Mouse (Mus musculus): ENCODE measurements at regions not wholly inside any gene's neighbourhood (a gene's known extent, or its start where the extent isn't known, plus 50 kb on each side); places are given as distances from the start of the nearest gene placed in this dataset.

DNA sequence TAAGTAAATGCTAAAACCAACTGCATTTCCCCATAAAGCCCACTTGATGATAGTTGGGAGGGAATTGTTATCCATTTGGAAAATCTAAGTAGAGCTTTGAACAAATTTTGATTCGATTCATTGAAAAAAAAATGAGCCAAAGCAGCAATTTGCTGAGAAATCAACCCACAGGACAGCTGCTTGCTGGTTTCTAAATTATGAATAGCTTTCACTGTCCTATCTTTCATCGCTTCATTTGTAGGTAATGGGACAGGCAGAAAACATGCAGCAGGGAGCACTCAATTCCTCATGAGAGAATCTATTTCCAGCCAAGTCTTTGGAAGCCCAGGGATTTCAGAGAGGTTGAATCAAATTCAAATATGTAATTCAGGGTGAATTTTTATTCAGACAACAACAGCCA, 161.5 kb downstream of the Gm11077 start:
- ATAC-seq (replicated peaks; ENCODE audit: insufficient number of reproducible peaks, low FRiP score, low TSS enrichment) = no peak
- Histone ChIP-seq H3K36me3 (ENCODE audit: control insufficient read depth, insufficient read depth, low read length) (no peaks in the 10 kb centered on the region), H3K4me2 (no peak overlapping the region), H3K4me3 (ENCODE audit: low read depth, low read length) (no peak overlapping the region), H3K9me3 (replicated peaks; ENCODE audit: control insufficient read depth, low read length) (no peaks in the 10 kb centered on the region), H3K4me1 (ENCODE audit: control insufficient read depth, insufficient read depth, low read length) (no peaks in the 10 kb centered on the region; the same call in 1 of the 2 replicates), H3K27me3 (ENCODE audit: control insufficient read depth, insufficient read depth, low read length) (no peaks in the 10 kb centered on the region), H3K9ac (ENCODE audit: low read depth, low read length) (no peak overlapping the region), H3K27ac (ENCODE audit: low read depth, low read length) (no peak overlapping the region)
- WGBS (ENCODE audit: insufficient replicate concordance) = 76% methylated on average over 2 of the region's 2 CpGs

DNA sequence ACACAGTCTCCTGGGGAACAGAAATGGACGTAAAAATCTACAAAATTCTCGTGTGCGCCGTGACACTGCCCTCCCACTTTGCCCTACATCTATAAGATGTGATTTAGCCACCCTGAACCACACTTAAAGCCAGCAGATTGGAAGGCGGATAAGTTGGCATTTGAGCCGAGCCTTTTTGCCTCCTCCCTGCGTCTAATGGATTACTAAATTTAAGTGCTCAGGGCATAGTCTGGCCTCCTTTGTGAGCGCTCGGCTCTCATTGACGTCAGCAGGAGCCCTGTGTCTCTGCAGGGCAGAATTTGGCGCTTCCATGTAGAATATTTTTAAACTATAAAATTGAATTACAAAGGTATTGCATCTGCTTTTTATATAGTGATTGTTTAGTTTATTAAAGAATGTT, 165.4 kb downstream of the Gm11077 start:
- H3K4me1 ChIP-seq (ENCODE audit: control insufficient read depth, insufficient read depth, low read length) = no peaks in the 10 kb centered on the region
- no peaks in the 10 kb centered on the region for H3K9me3 ChIP-seq (replicated peaks; ENCODE audit: control insufficient read depth, low read length)
- H3K9ac ChIP-seq (ENCODE audit: low read depth, low read length) = no peak overlapping the region
- no peak overlapping the region for H3K27ac ChIP-seq (ENCODE audit: low read depth, low read length)
- 70% methylated on average over 11 of the region's 11 CpGs for WGBS (ENCODE audit: insufficient replicate concordance)
- H3K4me2 ChIP-seq = no peak overlapping the region
- ATAC-seq (replicated peaks; ENCODE audit: insufficient number of reproducible peaks, low FRiP score, low TSS enrichment) = no peak
- H3K36me3 ChIP-seq (ENCODE audit: control insufficient read depth, insufficient read depth, low read length) = no peaks in the 10 kb centered on the region
- no peaks in the 10 kb centered on the region for H3K27me3 ChIP-seq (ENCODE audit: control insufficient read depth, insufficient read depth, low read length)
- H3K4me3 ChIP-seq (ENCODE audit: low read depth, low read length) = no peak overlapping the region

DNA sequence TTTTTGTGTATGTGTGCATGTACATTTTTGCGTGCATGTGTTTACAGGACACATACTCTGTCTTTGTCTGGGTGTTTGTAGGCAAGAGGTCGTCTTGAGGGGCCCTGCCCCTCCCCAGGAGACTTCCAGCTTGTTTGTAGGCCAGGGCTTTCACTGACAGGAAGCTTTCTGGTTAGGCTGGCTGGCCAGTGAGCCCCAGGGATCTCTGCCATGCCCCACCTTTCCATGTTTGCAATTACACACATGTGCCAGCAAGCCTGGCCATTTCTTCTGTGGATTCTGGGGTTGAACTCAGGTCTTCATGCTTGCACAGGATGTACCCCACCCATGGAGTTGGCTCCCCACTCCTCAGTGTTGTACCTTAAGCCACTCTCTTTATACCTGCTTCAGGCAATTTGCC, 166.4 kb downstream of the Gm11077 start:
- no peak for ATAC-seq (replicated peaks; ENCODE audit: insufficient number of reproducible peaks, low FRiP score, low TSS enrichment)

DNA sequence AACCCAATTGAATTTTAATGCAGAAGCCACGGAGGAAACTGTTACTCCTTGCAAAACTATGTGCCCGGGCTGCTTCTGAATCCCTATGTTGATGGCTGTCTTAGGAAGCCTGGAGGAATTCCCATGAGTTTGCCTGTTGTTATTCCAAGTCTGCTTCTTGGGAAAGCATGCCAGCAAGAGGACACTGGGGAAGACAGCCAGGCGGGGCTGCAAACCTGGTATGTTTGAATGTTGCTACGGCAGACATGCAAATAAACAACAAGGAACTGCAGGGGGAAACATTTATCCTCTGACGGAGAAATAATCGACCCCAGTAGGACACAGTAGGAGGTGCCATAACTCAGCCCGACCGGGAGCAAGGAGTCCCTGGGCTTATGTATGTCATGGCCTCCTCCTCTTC, 168.0 kb downstream of the Gm11077 start:
- WGBS (ENCODE audit: insufficient replicate concordance) = 38% methylated on average over 8 of the region's 8 CpGs
- no peak for ATAC-seq (replicated peaks; ENCODE audit: insufficient number of reproducible peaks, low FRiP score, low TSS enrichment)
- Histone ChIP-seq H3K36me3 (ENCODE audit: control insufficient read depth, insufficient read depth, low read length) (no peaks in the 10 kb centered on the region), H3K4me3 (ENCODE audit: low read depth, low read length) (no peak overlapping the region), H3K9ac (ENCODE audit: low read depth, low read length) (no peak overlapping the region), H3K27ac (ENCODE audit: low read depth, low read length) (no peak overlapping the region), H3K4me2 (no peak overlapping the region), H3K9me3 (replicated peaks; ENCODE audit: control insufficient read depth, low read length) (no peaks in the 10 kb centered on the region), H3K4me1 (ENCODE audit: control insufficient read depth, insufficient read depth, low read length) (no peaks in the 10 kb centered on the region), H3K27me3 (ENCODE audit: control insufficient read depth, insufficient read depth, low read length) (no peaks in the 10 kb centered on the region)

More for the DNA sequence above, 166.4 kb downstream of the Gm11077 start:
- Histone ChIP-seq H3K4me3 (ENCODE audit: low read depth, low read length) (no peak overlapping the region), H3K4me2 (no peak overlapping the region), H3K27me3 (ENCODE audit: control insufficient read depth, insufficient read depth, low read length) (no peaks in the 10 kb centered on the region), H3K9ac (ENCODE audit: low read depth, low read length) (no peak overlapping the region), H3K36me3 (ENCODE audit: control insufficient read depth, insufficient read depth, low read length) (no peaks in the 10 kb centered on the region), H3K4me1 (ENCODE audit: control insufficient read depth, insufficient read depth, low read length) (no peaks in the 10 kb centered on the region), H3K9me3 (replicated peaks; ENCODE audit: control insufficient read depth, low read length) (no peaks in the 10 kb centered on the region), H3K27ac (ENCODE audit: low read depth, low read length) (no peak overlapping the region)
- 48% methylated on average over 2 of the region's 2 CpGs for WGBS (ENCODE audit: insufficient replicate concordance)

DNA sequence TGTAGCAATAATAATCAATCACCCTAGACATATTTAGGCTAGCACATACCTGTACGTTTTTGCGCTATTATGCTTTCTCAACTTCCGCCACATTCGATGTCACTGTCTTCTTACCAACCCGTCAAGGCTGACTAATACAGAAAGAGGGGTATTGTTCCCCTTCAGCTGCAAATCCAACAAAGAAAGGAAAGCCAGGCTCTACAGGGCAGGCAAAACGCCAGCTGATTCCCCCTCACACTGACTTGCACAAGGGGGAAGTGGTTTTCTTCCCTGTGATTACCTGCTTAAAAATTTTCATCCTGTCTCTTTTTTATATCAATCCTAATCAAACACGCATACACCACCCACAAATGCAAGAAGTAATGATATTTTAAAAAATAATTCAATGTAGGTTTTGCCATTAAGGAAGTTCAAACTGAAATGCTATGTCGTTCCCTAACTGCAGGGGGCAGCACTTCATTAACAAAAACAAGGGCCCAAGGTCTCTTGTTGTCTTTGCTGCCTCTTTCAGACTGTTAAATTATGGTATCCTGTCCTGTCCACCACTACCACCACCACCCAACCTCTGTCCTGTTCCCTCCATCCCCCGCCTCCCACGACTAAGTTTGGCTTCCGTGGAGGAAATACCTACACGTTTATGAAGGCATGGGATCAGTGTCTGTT, 195.4 kb downstream of the Gm11077 start:
- Histone ChIP-seq H3K4me3 (ENCODE audit: low read depth, low read length) (no peak overlapping the region), H3K27ac (ENCODE audit: low read depth, low read length) (no peak overlapping the region), H3K36me3 (ENCODE audit: control insufficient read depth, insufficient read depth, low read length) (no peaks in the 10 kb centered on the region), H3K9ac (ENCODE audit: low read depth, low read length) (no peak overlapping the region), H3K27me3 (ENCODE audit: control insufficient read depth, insufficient read depth, low read length) (no peaks in the 10 kb centered on the region), H3K4me2 (no peak overlapping the region), H3K4me1 (ENCODE audit: control insufficient read depth, insufficient read depth, low read length) (no peaks in the 10 kb centered on the region), H3K9me3 (replicated peaks; ENCODE audit: control insufficient read depth, low read length) (no peaks in the 10 kb centered on the region)
- ATAC-seq (replicated peaks; ENCODE audit: insufficient number of reproducible peaks, low FRiP score, low TSS enrichment) = no peak
- WGBS (ENCODE audit: insufficient replicate concordance) = 58% methylated on average over 12 of the region's 12 CpGs

DNA sequence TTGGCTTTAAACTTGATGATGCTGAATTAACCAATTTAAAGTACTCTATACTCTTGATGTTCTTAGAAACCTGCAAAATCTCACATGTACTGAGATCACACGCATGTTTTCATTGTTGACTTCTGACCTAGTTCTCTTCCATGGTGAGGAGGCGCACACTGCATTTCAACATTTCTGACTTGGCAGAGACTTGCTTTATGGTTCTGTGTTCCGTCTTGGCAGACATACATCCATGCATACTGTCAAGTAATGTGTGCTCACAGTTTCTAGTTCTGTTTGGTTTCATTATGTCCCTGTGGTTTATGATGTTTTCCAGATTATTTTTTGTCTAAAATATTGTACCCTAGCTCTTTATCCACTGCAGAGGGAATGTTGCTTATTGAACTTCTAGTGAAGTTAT, 198.5 kb downstream of the Gm11077 start:
- Histone ChIP-seq H3K36me3 (ENCODE audit: control insufficient read depth, insufficient read depth, low read length) (no peaks in the 10 kb centered on the region), H3K9me3 (replicated peaks; ENCODE audit: control insufficient read depth, low read length) (no peaks in the 10 kb centered on the region), H3K27me3 (ENCODE audit: control insufficient read depth, insufficient read depth, low read length) (no peaks in the 10 kb centered on the region), H3K4me2 (no peak overlapping the region), H3K9ac (ENCODE audit: low read depth, low read length) (no peak overlapping the region), H3K27ac (ENCODE audit: low read depth, low read length) (no peak overlapping the region), H3K4me1 (ENCODE audit: control insufficient read depth, insufficient read depth, low read length) (no peaks in the 10 kb centered on the region), H3K4me3 (ENCODE audit: low read depth, low read length) (no peak overlapping the region)
- WGBS (ENCODE audit: insufficient replicate concordance) = 83% methylated on average over 3 of the region's 3 CpGs
- ATAC-seq (replicated peaks; ENCODE audit: insufficient number of reproducible peaks, low FRiP score, low TSS enrichment) = no peak

DNA sequence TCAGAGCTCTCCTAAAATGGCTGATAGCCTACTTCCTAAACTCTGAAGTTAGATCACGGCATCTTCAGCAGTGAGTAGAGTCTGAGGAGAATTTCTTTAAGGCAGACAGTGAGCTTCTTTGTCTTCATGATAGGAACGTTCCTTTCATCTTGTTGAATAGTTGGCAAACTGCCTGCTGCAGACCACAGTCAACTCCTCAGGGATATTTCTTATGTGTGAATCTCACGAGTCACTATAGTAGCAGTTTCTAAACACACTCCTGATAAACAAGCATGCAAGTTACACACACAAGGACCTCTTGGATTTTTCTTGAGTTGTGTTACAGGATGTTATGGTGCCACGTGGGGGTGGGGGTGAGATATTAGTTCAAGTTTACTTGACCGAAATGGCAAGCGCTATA, 205.2 kb downstream of the Gm11077 start:
- Histone ChIP-seq H3K4me2 (no peak overlapping the region), H3K4me3 (ENCODE audit: low read depth, low read length) (no peak overlapping the region), H3K4me1 (ENCODE audit: control insufficient read depth, insufficient read depth, low read length) (no peaks in the 10 kb centered on the region), H3K27ac (ENCODE audit: low read depth, low read length) (no peak overlapping the region), H3K36me3 (ENCODE audit: control insufficient read depth, insufficient read depth, low read length) (no peaks in the 10 kb centered on the region), H3K9ac (ENCODE audit: low read depth, low read length) (no peak overlapping the region), H3K27me3 (ENCODE audit: control insufficient read depth, insufficient read depth, low read length) (no peaks in the 10 kb centered on the region), H3K9me3 (replicated peaks; ENCODE audit: control insufficient read depth, low read length) (no peaks in the 10 kb centered on the region)
- 65% methylated on average over 6 of the region's 6 CpGs for whole genome bisulfite sequencing (ENCODE audit: insufficient replicate concordance)
- ATAC-seq (replicated peaks; ENCODE audit: insufficient number of reproducible peaks, low FRiP score, low TSS enrichment) = no peak

DNA sequence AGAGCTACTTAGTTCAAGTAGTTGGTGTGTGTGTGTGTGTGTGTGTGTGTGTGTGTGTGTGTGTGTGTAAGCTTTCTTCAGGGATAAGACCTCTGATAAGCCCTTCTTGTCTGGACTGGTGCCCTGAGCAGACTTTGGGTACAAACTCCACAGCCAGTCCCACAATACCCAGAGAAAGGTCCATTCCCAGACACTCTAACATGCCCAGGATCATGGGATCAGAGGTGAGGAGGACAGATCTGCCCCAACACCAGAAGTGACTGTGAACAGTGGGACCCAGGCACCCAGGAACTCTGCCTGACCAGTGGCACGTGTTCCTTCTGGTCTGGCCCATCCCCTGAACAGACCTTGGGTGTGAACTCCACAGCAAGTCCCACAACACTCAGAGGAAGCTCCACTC, 208.9 kb downstream of the Gm11077 start:
- H3K9ac ChIP-seq (ENCODE audit: low read depth, low read length) = no peak overlapping the region
- no peaks in the 10 kb centered on the region for H3K36me3 ChIP-seq (ENCODE audit: control insufficient read depth, insufficient read depth, low read length)
- no peaks in the 10 kb centered on the region for H3K27me3 ChIP-seq (ENCODE audit: control insufficient read depth, insufficient read depth, low read length)
- H3K9me3 ChIP-seq (replicated peaks; ENCODE audit: control insufficient read depth, low read length) = no peaks in the 10 kb centered on the region
- ATAC-seq (replicated peaks; ENCODE audit: insufficient number of reproducible peaks, low FRiP score, low TSS enrichment) = no peak
- WGBS (ENCODE audit: insufficient replicate concordance) = 80% methylated on average over 1 of the region's 1 CpGs
- H3K4me1 ChIP-seq (ENCODE audit: control insufficient read depth, insufficient read depth, low read length) = no peaks in the 10 kb centered on the region
- no peak overlapping the region for H3K4me3 ChIP-seq (ENCODE audit: low read depth, low read length)
- no peak overlapping the region for H3K4me2 ChIP-seq
- no peak overlapping the region for H3K27ac ChIP-seq (ENCODE audit: low read depth, low read length)

DNA sequence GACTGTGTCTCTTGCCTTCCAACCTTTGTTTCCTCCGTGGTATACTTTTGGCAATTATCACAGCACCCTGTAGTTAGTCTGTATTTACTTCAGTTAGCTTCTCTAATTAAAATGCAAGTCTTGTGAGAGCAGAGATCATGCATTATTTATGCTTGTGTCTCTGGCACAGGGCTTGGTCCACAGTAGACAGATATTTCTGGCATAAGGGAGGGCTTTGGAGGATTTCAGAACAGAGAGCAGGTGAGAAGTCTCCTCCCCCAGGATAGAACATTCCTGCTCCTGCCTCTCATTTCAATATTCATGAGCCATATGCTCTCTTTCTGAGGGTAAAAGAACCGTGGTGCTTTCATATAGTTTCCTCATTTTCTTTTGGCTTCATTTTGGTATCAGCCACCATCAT, 217.6 kb downstream of the Gm11077 start:
- no peak for ATAC-seq (replicated peaks; ENCODE audit: insufficient number of reproducible peaks, low FRiP score, low TSS enrichment)
- Histone ChIP-seq H3K9ac (ENCODE audit: low read depth, low read length) (no peak overlapping the region), H3K9me3 (replicated peaks; ENCODE audit: control insufficient read depth, low read length) (no peaks in the 10 kb centered on the region), H3K4me2 (no peak overlapping the region), H3K36me3 (ENCODE audit: control insufficient read depth, insufficient read depth, low read length) (no peaks in the 10 kb centered on the region), H3K27me3 (ENCODE audit: control insufficient read depth, insufficient read depth, low read length) (no peaks in the 10 kb centered on the region), H3K4me1 (ENCODE audit: control insufficient read depth, insufficient read depth, low read length) (no peaks in the 10 kb centered on the region), H3K4me3 (ENCODE audit: low read depth, low read length) (no peak overlapping the region), H3K27ac (ENCODE audit: low read depth, low read length) (no peak overlapping the region)
- 60% methylated on average over 2 of the region's 2 CpGs for WGBS (ENCODE audit: insufficient replicate concordance)
